Mouse (Mus musculus) lung, adult 2 months (tissue): ENCODE measurements around the gene Rnf114.

Experiments used
- CTCF ChIP-seq: fragments of 200-500 bp; IDR thresholded peaks from 2 replicates; pipeline ENCODE4 v1.5.1; 2011; ENCODE audit warnings: mild to moderate bottlenecking, low read length, control low read depth; ENCODE audit not compliant: insufficient read depth
- POLR2A ChIP-seq: fragments of 200-500 bp; IDR thresholded peaks from 2 replicates; pipeline ENCODE4 v1.6.1; 2011; ENCODE audit warnings: low read depth, mild to moderate bottlenecking, control low read depth, low read length, borderline replicate concordance; ENCODE audit errors: extremely low read depth

DNA sequence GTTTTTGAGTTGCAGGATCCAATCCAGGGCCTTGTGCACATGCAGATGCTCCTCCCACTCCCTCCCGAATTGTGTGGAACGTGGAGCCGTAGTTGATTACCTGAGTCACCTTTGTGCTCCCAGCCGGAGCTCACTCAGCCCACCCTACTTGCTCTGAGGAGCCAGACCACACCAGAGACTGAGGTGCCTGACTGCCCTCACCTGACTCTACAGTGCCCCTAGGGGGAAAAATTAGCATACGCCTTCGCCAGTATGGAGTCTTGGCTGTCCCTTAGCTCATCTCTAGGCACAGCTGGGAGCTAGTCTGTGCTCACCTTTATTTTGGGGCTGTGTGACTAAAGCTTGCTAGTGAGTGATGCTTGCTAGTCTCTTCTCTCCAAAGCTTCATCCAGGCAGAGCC, 24.0 kb upstream of the Rnf114 start:
- TF ChIP-seq CTCF (0 out of 2 replicates have a peak, but pooled peaks have one; percentile 3), POLR2A (no peak)
